Mouse (Mus musculus): ENCODE measurements around the gene Olig1.

Gene Olig1

DNA sequence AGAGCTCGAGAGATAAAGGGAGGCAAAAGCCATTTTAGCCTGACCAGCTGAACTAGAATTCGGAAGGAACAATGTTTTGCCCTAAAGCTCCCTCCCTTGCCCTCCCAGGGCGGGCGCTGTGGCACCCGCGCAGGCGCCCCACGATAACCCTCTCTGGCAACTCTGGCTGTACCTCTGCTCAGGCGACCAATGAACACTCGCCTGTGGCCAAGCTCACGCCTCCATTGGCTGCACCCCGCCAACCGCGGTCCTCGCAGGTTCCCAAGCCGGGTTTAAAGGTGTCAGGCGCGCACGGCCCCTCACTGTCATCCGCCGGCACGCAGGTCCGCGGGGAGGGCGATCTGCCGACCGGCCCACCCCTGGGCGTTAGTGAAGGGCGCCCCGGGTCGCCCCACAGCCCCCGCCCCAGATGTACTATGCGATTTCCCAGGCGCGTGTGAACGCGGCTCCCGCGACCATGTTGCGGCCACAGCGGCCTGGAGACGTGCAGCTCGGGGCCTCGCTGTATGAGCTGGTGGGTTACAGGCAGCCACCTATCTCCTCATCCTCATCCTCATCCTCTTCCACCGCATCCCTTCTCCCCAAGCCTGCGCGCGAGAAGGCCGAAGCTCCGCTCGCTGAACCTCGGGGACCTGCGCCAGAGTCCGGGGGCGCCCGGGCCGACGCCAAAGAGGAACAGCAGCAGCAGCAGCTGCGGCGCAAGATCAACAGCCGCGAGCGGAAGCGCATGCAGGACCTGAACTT lies at the start of gene Olig1:
TSS of gene Olig1 (plus strand) at position 305 of the 744 bp plus-strand sequence.
- DNase-seq: peak; percentile 69

DNA sequence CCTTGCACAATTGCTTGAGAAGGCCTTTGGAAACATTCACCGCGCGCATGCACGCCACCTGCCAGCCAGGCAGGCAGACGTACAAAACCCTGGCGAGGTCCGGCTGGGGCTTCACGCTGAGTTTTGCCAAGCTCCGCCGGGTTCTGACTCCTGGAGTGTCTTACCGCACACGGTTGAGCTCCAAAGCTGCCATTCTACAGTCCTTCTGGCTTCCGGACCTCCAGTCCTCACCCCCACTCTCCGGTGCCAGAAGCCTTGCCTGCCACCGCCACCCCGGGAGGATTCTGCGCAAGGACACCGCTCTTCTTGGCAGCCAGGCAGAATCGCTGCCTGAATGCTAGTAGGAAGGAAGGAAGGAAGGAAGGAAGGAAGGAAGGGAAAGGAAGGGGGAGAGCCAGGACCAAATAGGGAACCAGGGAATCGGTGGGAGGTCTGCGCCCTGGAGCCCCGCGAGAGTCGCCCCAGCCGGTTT lies 47.4 kb upstream of the Olig1 start:
- peak; percentile 8 for DNase-seq

DNA sequence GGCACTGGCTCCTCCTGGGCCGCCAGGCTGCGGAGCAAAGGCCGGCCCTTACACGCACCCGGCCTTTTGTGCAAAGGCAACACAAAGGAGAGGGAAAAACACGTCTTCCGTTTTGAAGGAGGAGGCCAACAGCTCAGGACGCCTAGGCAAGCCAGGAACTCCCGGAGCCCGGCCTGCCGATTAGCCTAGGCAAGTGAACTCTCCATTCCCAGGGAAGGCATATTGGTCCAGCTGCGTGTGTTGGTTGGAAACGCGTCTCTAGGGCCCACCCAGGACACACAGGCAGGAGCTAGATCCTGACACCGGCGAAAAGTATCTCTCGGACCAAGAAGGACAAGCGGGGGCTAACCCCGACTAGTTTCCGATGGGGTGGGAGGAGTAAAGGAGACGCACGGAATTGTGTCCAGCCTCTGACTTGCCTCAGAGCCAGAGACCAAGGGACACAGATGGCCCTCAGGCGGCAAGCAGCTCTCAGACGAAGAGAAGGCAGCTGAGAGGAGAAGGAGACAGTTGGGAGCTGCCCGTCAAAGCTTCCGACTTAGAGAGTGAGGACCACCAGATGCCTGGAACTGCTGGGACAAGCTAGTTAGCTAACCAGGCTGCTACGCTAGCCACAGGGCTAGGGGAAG lies 46.8 kb upstream of the Olig1 start:
- DNase-seq: no peak

DNA sequence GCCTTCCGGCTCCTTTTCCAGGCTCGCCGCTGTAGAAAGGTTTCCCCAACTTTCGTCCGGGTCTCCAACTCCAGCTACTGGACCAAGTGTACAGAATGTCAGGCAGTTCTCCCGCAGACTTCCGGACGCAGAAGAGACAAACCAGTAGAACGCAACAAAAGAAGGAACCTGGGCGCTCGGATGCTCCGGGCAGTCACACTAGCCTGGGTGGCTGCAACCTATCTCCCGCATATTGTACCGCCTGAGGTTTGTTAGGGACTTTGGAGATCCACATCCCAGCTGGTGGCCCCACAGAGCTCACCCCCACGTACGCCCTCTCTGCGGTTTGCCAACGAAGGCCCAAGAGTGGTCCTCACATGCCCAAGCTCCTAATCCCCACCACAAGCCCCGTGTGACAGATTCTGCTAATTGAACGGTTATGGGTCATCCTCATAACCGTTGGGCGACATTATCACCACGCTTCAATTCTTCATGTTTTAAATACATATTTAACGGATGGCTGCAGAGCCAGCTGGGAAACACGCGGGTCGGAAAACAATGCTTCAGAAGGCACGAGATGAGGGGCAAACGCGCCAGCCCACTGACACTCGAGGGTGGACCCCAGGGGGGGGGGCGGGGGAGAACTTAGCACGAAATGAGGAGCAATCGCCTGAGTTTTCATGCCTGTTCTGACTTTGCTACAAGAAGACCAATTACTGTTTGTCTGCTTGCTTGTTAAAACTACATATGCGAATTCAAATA lies 46.1 kb upstream of the Olig1 start:
- DNase-seq: no peak

DNA sequence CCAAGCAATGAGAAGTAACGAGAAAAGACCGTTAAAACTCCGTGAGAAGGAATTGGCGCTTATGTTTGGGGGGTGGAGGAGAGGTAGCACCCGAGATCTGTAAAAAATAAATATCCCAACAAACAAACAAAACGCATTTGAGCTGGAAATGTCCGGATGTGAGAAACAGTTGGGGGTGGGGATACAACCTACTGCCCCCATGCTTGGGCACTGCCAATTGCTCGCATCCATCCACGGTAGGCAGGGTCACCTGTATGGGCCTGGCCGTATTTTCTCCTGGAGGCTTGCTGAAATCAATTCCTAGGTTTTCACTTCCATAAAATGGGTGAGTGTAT lies 45.5 kb upstream of the Olig1 start:
- no peak for DNase-seq

DNA sequence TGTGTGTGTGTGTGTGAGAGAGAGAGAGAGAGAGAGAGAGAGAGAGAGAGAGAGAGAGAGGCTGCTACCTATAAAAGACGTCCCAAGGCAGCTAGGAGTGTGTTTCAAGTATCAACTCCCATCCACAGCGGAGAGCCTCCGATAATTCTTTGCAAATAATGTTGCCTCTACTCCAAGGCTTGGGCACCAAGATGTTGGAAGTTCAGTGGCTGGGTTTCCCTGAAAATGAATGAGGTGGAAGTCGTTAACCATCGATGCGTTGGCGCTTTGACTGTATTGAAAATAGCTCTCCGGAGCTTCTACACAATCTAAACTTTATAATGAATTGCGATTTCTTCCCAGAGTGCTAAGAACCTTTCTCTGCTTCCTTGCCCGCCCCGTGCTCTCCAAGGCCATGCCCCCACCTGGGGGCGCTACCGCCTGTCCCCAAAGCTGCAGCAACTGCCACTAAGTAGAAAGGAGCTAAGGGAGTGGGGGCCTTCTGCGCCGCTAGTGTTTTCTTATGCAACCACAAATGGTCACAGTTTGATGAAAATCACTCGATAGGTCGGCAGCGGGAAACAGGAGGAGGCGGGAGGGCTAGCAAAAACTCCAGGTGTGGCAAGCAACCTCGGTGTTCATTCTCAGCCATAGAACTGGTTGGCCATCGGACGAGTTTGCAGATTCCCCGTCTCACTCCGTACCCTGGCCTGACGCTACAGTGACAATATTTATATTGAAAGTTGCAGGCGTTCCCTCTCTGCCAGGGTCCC lies 44.9 kb upstream of the Olig1 start:
- peak; percentile 33 for DNase-seq

DNA sequence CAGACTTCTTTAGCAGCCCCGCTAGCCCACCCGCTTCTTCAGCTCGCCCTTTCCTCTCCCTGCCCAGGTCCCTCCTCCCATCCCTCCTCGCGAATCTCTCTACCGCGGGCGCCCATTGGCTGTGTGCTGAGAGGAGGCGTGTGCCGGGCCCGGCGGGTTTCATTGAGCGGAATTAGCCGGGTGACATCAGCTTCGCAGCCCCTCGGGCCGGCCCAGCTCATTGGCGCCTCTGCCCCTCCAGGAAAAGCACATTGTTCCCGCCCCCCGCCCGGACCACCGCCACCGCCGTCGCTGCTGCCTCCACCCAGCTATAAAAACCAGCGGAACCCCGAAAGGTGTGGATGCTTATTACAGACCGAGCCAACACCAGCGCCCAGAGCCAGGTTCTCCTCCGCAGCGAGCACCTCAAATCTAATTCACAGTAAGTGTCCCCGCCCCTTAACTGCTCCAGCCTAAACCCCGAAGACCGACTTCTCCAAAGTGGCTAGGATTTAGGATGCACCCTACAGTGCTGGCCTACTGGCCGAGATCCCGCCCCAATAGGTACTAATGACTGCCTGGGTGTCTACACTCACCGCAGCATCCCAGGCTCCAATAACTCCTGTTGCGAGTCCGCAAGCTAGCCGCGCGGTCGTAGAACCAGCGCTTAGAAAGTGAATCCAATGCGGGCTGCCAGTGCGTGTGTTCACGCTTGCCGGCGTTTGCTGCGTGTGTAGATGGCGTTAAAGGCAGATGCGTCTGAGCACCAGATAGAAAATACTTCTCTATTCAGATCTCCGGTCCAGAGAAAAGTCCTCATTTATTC lies 44.1 kb upstream of the Olig1 start, which contains the start of gene Olig2:
TSS of gene Olig2 (plus strand) at position 225 of the 805 bp plus-strand sequence.
- DNase-seq: peak; percentile 50

DNA sequence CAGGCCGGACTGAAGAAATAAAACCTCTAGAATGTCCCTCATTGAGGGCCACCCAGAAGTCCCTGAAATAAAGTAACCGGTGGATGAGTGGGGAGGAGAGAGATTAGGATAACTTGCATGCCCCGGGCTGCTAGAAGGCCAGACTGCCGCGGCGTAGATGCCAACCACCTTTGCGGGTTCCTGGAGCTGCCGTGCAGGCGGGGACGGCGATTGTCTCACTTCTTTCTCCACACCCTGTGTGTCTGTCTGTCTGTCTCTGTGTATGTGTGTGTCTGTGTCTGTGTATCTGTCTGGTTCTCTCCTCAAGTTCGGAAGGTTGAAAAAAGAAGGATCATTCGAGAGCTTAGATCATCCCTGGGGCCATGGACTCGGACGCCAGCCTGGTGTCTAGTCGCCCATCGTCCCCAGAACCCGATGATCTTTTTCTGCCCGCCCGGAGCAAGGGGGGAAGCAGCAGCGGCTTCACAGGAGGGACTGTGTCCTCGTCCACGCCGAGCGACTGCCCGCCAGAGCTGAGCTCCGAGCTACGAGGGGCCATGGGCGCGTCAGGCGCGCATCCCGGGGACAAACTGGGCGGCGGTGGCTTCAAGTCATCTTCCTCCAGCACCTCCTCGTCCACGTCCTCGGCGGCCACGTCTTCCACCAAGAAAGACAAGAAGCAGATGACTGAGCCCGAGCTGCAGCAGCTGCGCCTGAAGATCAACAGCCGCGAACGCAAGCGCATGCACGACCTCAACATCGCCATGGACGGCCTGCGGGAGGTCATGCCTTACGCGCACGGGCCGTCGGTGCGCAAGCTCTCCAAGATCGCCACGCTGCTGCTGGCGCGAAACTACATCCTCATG lies 43.3 kb upstream of the Olig1 start:
- DNase-seq: peak; percentile 14

DNA sequence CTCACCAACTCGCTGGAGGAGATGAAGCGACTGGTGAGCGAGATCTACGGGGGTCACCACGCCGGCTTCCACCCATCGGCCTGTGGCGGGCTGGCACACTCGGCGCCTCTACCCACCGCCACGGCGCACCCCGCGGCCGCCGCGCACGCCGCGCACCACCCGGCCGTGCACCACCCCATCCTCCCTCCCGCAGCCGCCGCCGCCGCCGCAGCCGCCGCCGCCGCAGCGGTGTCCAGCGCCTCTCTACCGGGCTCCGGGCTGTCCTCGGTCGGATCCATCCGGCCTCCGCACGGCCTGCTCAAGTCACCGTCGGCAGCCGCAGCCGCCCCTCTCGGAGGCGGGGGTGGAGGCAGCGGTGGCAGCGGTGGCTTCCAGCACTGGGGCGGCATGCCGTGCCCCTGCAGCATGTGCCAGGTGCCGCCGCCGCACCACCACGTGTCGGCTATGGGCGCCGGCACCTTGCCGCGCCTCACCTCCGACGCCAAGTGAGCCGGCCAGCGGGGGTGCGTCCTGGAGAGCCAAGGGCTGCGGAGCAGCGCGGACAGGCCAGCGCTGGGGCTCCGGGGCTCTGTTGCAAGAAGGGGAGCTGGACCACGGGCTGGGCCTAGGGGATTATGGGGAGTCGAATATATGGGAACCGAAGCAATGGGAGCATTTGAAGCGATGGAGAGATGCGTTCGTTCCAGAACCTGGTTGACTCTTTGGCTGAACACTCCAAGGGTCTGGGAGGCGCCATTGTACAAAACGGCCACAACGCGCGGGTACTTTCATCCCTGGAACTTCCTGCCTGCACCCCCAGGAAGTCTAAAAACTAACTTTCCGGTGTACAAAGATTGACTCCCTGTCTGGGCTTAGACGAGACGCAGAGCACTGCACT lies 42.5 kb upstream of the Olig1 start:
- DNase-seq: no peak

DNA sequence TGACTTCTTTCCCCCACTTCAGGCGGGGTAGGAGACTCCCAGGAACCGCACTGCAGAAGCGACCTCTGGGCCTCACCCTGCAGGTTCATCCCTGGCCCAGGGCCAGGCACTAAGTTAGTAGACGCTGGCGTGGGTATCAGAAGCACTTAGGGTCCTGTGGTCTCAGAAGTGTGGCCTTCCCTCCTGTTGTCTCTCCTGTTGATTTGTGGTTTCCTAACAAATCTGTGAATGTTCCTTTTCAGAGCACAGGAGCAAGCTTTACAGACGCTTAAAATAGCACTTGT lies 41.9 kb upstream of the Olig1 start:
- no peak for DNase-seq

DNA sequence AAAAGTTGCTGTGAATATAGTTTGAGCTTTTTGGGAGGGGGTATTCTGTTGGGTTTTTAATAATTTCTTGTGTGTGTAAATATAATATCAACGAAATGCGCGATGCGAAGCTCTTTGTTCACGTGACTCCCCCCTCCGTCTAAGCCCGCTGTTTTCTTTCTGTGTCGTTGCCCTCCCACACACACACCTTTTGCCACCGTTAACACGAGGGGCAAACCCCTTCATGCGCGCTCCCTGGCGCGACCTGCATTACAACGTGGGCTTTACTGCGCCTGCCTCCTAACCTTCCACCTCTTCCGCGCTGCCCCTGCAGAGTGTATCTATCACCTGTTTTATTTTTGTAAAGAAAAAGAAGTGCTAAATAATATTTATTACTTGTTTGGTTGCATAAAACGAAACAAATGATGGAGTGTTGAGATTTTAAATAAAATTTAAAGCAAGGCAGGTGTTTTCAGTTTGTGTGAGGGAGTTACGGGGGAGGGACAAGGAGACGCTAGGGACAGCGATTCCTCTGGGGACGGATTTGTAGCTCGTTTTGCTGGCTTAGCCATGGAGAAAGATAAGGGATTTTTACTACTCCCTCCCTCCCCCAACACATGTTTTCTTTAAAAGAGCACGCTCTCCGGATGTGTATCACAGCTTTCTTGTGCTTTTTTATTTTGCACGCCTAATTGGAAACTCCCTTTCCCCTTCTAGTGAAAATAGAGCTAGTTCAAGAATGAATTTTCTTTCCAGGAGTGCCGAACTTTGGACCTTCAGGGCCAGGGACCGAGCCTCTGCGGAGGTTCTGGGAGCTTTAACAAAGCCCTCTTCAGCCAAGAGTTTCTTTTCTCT lies 41.1 kb upstream of the Olig1 start:
- DNase-seq: no peak

DNA sequence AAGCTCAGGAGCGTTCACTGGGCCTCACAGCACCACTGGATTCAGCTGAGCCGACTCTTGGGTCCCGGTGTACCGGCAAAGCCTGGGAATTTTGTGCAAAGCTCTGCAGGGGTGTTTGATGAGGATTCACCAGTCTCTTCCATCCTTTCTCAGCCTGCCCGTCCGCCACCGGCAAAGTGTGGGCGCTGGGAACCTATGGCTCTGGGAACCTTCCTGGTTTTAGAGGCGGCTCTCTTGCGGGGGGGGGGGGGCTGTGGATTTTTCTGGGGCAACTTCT lies 40.6 kb upstream of the Olig1 start:
- no peak for DNase-seq

DNA sequence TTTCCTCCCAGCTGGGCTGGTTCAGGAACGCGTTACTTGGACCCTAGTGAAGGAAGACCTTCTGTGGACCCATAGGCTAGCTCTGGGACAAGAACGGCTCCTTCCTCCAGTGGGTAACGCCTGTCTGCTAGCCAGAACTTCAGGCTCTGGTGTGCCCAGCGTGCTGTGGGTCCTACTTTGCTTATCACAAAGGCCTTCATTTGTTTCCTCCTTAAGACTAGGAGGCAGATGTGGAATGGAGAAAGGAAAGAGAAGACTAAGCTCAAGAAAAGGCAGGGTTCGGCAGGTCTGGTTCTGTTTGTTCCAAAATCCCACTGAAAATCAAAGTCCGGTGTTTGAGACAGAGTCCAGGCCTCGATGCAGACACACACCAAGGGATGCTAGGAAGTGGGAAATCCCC lies 39.9 kb upstream of the Olig1 start:
- DNase-seq: no peak

DNA sequence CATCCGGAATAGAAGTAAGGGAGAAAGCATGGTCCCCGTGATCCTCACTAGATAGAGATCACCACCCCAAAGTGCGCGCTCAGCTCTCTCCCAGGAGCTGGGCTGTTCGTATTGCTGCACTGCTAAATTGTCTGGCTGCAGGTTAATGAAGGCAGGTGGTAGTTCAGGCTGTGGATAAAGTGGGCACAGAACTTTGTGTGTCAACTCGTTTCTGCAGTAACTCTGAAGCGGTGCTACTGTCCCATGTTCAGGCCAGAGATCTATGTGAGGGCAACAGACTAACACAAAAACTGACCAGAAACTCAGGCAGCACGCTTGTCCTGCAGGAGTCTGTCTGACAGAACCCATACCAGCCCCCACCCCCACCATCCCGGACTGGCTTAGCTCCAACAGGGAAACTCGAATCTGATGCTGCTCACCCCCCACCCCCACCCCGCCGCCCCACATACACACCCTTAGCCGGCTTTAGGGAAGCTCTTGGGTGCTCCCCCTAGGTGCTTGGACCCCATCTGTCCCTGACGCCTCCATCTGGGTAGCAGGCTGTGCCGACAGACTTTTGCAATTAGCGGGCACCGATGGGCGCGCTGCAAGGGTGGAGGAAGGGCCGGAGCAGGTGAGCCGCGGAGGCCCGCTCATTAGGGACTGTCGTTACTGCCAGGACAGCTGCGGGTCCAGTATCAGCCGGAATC lies 37.6 kb upstream of the Olig1 start:
- DNase-seq: no peak

DNA sequence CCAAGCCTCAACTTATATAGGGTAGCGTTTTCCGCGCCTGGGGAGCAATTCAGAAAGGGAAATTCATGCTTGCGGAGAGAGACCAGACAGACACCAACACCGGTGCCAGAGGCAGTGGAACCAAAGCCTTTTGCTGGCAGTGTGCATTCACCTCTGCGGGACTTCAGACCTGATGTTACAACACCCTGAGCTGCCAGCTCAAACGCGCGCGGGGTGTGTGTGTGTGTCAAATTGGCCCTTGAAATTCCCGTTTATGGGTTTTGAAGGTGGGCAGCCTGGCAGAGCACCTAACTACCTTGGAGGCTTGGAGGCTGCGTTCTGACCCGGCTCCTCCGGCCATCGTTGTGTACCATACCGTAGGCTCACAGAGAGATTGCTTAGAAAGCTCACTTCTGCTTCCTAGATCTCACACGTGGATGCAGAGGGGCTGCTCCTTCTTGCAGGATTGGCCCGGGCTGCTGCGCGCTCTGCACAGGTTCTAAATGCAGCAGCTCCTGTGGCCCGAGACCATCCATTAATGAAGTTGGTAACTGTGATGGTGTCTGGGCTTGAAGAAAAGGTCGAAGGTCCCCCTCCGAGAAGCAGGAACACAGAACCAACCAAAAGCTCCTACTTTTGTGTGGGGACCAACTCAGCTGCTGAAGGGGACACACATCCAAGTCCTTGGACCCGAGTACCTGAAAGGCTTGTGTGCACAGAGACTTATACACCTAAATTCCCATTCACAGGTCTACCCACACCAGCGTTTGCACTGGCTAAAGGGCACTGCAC lies 36.9 kb upstream of the Olig1 start:
- no peak for DNase-seq

DNA sequence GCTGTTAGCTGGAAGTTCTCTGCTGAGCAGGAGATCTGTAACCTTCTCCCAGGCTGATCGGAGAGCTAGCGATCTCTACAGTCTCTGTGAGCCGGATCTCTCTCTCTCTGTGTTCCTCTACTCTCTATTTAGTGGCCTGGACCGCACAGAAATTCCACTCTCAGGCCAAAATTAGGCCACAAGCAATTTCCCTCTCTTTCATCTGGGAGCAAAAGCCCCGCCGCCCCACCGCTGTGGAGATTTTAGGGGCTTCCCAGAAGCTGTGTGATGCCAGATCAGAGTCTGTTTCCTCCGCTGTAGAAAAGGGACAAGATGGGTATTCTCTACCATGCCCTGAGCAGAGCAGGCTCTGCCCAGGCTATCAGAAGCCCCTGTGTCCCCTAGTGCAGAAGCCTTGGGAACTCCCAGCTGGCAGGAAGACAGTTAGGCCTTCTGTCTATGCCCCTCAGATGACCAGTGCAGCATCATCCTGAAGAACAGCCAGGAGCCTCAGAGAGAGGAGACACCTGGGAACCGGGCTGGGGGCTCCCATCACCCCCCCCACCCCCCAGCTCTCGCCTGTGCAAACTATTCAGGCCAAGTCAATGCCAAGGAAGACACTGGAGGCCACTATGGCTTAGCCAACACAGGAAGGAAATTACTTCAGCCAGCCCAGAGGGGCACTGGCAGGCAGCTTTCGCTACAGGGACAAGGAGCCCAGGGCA lies 36.2 kb upstream of the Olig1 start:
- no peak for DNase-seq

DNA sequence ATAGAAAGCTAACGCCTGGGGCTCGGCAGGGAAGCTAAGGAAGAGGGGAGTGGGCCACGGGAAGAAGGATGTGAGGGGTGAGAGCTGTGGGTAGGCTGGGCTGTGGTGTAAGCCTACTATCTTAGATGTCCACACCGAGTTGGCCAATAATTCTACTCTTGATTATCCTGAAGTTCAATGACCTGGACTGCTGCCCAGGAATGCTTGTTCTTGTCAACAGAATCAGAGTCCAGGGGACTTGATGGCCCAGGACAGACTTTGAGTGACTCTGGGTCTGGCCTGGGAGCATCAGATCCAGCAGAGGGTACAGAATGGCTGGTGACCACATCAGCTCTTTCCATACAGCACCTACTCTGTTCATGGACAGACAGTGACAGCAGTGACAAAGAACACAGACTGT lies 30.5 kb upstream of the Olig1 start:
- DNase-seq: no peak

DNA sequence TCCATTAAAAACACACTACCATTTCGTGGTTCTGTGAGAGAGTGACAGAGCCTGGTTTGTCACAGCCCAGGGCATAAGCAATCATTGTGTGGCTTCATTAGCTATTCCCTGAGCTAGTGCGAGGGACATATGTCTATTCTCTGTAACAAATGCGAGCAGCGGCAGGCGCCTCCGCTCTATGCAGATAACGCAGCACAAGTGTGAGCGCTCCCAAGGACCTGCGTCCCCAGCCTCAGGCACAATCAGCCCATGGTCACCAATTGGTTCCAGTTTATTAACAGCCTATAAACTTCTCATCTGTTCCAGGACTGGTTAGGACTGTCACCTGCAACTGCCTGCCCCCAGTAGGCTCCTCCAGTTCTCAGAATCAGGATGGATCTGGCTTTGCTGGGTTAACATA lies 23.3 kb upstream of the Olig1 start:
- DNase-seq: no peak

All from right cerebral cortex, postnatal 14 days (tissue).